Mouse (Mus musculus): ENCODE results near the gene Hmox2.

Gene Hmox2

GRCm38 (mm10) chr16:4781524-4782196, 55.5 kb downstream of the Hmox2 start:
- in situ Hi-C loops (cut with MboI, MseI) = no loop called here

DNA sequence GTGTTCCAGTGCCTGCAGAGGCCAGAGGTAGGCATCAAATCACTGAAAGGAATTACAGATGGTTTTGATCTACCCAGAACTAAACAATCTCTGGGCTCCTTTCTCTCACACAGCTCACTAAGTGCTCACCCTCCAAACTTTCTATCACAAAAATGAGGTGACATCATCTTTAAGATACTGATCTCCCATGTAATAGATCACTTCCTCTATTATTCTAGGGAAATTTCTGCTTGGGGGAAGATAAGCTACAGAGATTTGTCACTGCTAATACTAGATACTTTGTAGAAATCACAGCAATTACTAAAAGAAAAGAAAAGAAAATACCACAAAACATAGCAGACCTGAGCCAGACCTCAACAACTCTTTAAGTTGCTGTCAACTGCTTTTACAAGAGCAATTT, 56.4 kb downstream of the Hmox2 start:
- in situ Hi-C loops (cut with MboI, MseI) = no loop called here

DNA sequence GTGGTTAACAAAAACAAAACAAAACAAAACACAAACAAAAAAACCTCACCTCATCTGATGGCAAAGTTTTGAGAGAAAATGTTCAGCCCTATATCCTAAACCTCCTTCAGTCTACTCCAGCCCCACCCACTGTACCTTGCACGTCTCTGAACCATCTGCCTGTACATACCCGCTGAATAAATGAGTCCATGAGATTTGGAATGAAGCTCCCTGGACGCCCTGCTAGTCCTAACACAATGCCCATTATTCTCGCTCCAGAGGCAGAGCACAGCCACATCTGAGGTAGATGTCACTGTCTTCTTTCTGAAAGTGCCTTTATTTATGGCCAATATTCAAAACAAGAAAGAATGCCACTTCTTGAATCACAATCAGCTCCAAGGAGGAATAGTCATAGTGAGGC, 59.5 kb downstream of the Hmox2 start:
- in situ Hi-C loops (cut with MboI, MseI) = loop anchor here (5.0 kb wide), 1 partner anchor 58 kb away; the partner anchor contains the start of gene Hmox2

GRCm38 (mm10) chr16:4788176-4788575, 62.0 kb downstream of the Hmox2 start:
- in situ Hi-C loops (cut with MboI, MseI) = loop anchor here (5.0 kb wide), 1 partner anchor 61 kb away; the partner anchor contains the start of gene Hmox2

DNA sequence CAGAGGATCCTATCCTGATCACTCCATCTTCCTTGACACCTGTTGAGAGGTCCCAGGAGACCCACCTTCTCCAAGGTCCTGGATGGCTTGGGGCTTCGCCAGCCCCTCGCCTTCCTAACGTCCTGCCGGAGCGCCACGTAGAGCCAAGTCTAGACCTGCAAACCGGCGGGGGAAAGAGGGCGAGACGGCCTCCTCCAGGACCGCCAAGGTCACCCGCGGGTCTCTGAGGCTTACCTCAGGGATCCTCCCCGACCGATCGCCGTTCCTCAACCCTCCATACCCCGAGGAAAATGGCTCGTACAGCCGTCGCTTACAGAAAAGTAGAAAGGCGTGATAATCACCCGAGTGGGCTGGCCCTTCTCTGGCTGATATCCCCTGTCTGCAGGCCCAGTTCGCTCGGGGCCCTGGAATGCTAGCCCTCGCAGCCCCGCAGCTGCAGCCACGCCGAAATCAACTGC, 63.2 kb downstream of the Hmox2 start:
- in situ Hi-C loops (cut with MboI, MseI) = loop anchor here (5.0 kb wide), 1 partner anchor 62 kb away; the partner anchor contains the start of gene Hmox2

DNA sequence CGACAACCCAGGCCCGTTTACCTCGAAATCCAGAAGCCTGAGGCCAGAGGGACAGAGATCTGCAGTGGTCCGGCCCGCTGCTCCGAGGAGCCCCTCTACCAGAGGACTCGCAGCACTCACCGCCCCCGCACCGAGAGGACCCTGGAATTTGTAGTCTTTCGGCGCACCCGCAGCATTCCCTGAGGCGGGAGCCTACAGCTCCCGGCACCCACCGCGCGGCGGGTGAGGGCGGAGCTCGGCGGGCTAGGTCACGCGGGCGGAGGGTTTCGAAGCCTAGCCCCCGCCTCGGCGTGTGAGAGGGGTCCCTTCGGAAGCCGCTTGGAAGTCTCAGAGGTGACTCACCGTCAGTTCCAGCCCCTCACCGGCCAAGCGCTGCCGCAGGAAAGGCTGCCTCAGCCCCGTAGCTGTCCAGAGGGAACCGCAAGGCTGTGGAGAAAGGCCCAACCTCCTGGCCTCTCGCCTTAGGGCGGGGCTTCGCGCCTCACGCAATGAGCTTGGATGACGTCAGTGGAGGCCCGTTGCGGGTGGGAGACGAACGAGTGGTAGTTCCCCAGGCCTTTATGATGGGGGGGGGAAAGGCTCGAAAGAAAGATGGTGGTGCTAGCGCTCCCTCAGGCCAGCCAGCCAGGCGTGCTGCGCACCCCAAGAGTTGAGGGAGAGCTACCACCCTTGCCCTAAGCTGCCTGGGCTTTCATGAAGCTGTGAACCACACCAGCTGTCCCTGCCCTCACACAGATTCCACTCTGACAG, 63.8 kb downstream of the Hmox2 start, which contains the start of gene Cdip1:
TSS of gene Cdip1 (minus strand) at position 483 of the 750 bp plus-strand sequence.
- in situ Hi-C loops (cut with MboI, MseI) = loop anchor here (5.0 kb wide), 1 partner anchor 63 kb away; the partner anchor contains the start of gene Hmox2

- in situ Hi-C loops (cut with MboI, MseI) = no loop called here
Measured at GRCm38 (mm10) chr16:4791332-4791731, 65.2 kb downstream of the Hmox2 start.

- in situ Hi-C loops (cut with MboI, MseI) = no loop called here
Measured at GRCm38 (mm10) chr16:4796631-4797030, 70.5 kb downstream of the Hmox2 start.

Measured in T-helper 2 cell (primary cell).